Mouse (Mus musculus) limb, embryonic 11.5 days (tissue): ENCODE results near the gene Homer3. TPM values are rescaled to one million over a fixed set of nuclear protein-coding genes. Genes with fewer than 3 reads are reported as not detected.

Source experiments
- polyA plus RNA-seq: library from polyadenylated mRNA; unstranded; fragments of >200 nt; fragmentation: Nextera tagmentation; extraction: Ambion mirVana; gene quantifications from 2 replicates; pipeline ENCODE4 v1.2.1, GENCODE M21; 2014

The Homer3 gene
- polyA plus RNA-seq, 1 experiment from 2014 or later: 75.2 TPM

Other genes starting within 250 kb of the Homer3 start
- gene Mau2, start 240.1 kb upstream of the Homer3 start, polyA plus RNA-seq: 52.5 and 58.3 TPM in 2 replicates
- 39.1 TPM in 2 replicates for gene Sugp1, start 240.0 kb upstream of the Homer3 start, polyA plus RNA-seq
- gene Tm6sf2, start 209.9 kb upstream of the Homer3 start, polyA plus RNA-seq: 0.52 and 1.2 TPM in 2 replicates
- 0.05 TPM in 1 of 2 replicates, not detected in the other for gene Hapln4, start 199.4 kb upstream of the Homer3 start, polyA plus RNA-seq
- gene Ncan, start 162.0 kb upstream of the Homer3 start, polyA plus RNA-seq: 0.60 and 0.79 TPM in 2 replicates
- 13.7 and 20.8 TPM in 2 replicates for gene Nr2c2ap, start 151.5 kb upstream of the Homer3 start, polyA plus RNA-seq
- gene Rfxank, start 143.7 kb upstream of the Homer3 start, polyA plus RNA-seq: 20.0 and 21.3 TPM in 2 replicates
- 49.6 and 53.2 TPM in 2 replicates for gene Borcs8, start 143.3 kb upstream of the Homer3 start, polyA plus RNA-seq
- 0.40 and 0.41 TPM in 2 replicates for gene Mef2b, start 143.1 kb upstream of the Homer3 start, polyA plus RNA-seq
- 43.5 and 46.9 TPM in 2 replicates for gene Tmem161a, start 110.5 kb upstream of the Homer3 start, polyA plus RNA-seq
- gene Slc25a42, start 70.5 kb upstream of the Homer3 start, polyA plus RNA-seq: 2.1 and 2.4 TPM in 2 replicates
- gene Sugp2, start 48.6 kb upstream of the Homer3 start, polyA plus RNA-seq: 34.3 and 41.0 TPM in 2 replicates
- gene Armc6, start 48.4 kb upstream of the Homer3 start, polyA plus RNA-seq: 19.8 and 20.1 TPM in 2 replicates
- gene Ddx49, start 19.7 kb downstream of the Homer3 start, polyA plus RNA-seq: 55.8 and 62.1 TPM in 2 replicates
- 263 and 281 TPM in 2 replicates for gene Cope, start 19.7 kb downstream of the Homer3 start, polyA plus RNA-seq
- gene Cers1, start 32.9 kb downstream of the Homer3 start, polyA plus RNA-seq: 4.7 and 6.0 TPM in 2 replicates
- 2.9 and 4.2 TPM in 2 replicates for gene Gdf1, start 47.0 kb downstream of the Homer3 start, polyA plus RNA-seq
- gene Upf1, start 70.5 kb downstream of the Homer3 start, polyA plus RNA-seq: 23.2 and 25.1 TPM in 2 replicates
- gene Comp, start 90.7 kb downstream of the Homer3 start, polyA plus RNA-seq: 0.43 and 0.50 TPM in 2 replicates
- gene Crtc1, start 156.8 kb downstream of the Homer3 start, polyA plus RNA-seq: 16.6 and 19.8 TPM in 2 replicates
- gene Klhl26, start 194.1 kb downstream of the Homer3 start, polyA plus RNA-seq: 18.9 and 21.7 TPM in 2 replicates
- gene Tmem59l, start 204.5 kb downstream of the Homer3 start, polyA plus RNA-seq: 20.0 and 20.8 TPM in 2 replicates
- 85.8 and 102 TPM in 2 replicates for gene Crlf1, start 210.3 kb downstream of the Homer3 start, polyA plus RNA-seq
- gene Rex1bd, start 223.9 kb downstream of the Homer3 start, polyA plus RNA-seq: 126 and 138 TPM in 2 replicates
- gene Uba52, start 228.0 kb downstream of the Homer3 start, polyA plus RNA-seq: 926 and 927 TPM in 2 replicates
- 221 and 233 TPM in 2 replicates for gene Fkbp8, start 244.9 kb downstream of the Homer3 start, polyA plus RNA-seq
- 47.0 and 47.6 TPM in 2 replicates for gene Kxd1, start 245.1 kb downstream of the Homer3 start, polyA plus RNA-seq